Mouse (Mus musculus) limb, embryonic 11.5 days (tissue): ENCODE data around the gene Tsr1. TPM values are rescaled to one million over a fixed set of nuclear protein-coding genes. Genes with fewer than 3 reads are reported as not detected.
A peak's percentile ranks its signal among the peaks of the same experiment; 100 is the strongest.

ENCODE experiments used
- ATAC-seq: fragments of 200-750 bp; cut with Nextera tagmentation; 2 replicates; pipeline ENCODE4 v1.8.0; 2017; ENCODE audit warnings: low read depth; ENCODE audit not compliant: insufficient number of reproducible peaks, low FRiP score, low TSS enrichment
- DNase-seq: peaks from one replicate; pipeline ENCODE4 v3.0.0-alpha.2; 2015; ENCODE audit warnings: low spot score
- H3K27ac ChIP-seq: fragments of 300-500 bp; sonication (generic); replicated peaks from 2 replicates; pipeline ENCODE4 v1.5.1; 2014; ENCODE audit warnings: low read depth, mild to moderate bottlenecking, low read length
- H3K27me3 ChIP-seq: fragments of 300-500 bp; sonication (generic); 2 replicates; pipeline ENCODE4 v1.6.1; 2014; ENCODE audit warnings: mild to moderate bottlenecking, low read length, mixed read lengths; ENCODE audit not compliant: control insufficient read depth, insufficient read depth
- H3K36me3 ChIP-seq: fragments of 300-500 bp; sonication (generic); 2 replicates; pipeline ENCODE4 v1.6.1; 2014; ENCODE audit warnings: mild to moderate bottlenecking, low read length, moderate library complexity, mixed read lengths; ENCODE audit not compliant: control insufficient read depth, insufficient read depth
- H3K4me1 ChIP-seq: fragments of 300-500 bp; sonication (generic); 2 replicates; pipeline ENCODE4 v1.6.1; 2014; ENCODE audit warnings: low read length, mixed read lengths; ENCODE audit not compliant: control insufficient read depth, insufficient read depth
- H3K4me2 ChIP-seq: fragments of 300-500 bp; sonication (generic); 2 replicates; pipeline ENCODE4 v1.6.1; 2014; ENCODE audit warnings: low read depth, mild to moderate bottlenecking, moderate library complexity; ENCODE audit not compliant: severe bottlenecking
- H3K4me3 ChIP-seq: fragments of 300-500 bp; sonication (generic); 2 replicates; pipeline ENCODE4 v1.5.1; 2014; ENCODE audit warnings: low read depth, low read length
- H3K9ac ChIP-seq: fragments of 300-500 bp; sonication (generic); 2 replicates; pipeline ENCODE4 v1.6.1; 2014; ENCODE audit warnings: mild to moderate bottlenecking, low read length
- H3K9me3 ChIP-seq: fragments of 300-500 bp; sonication (generic); 2 replicates; pipeline ENCODE4 v1.6.1; 2016; ENCODE audit warnings: low read length; ENCODE audit not compliant: control insufficient read depth
- WGBS: fragments of 180-500 bp; shearing (Covaris S2); extraction: QIAGEN DNeasy Blood & Tissue Kit; methylation state at CpG from one replicate; pipeline ENCODE4 v1.1.7; 2014; 5-methylcytosine and 5-hydroxymethylcytosine counted together
- polyA plus RNA-seq: library from polyadenylated mRNA; unstranded; fragments of >200 nt; fragmentation: Nextera tagmentation; extraction: Ambion mirVana; gene quantifications from 2 replicates; pipeline ENCODE4 v1.2.1, GENCODE M21; 2014

Tsr1 gene
- polyA plus RNA-seq, 1 experiment from 2014 or later = 52.9 TPM

GRCm38 (mm10) chr11:74881979-74882378 is 15.9 kb upstream of the Tsr1 start:
- Histone ChIP-seq H3K4me2 (no peak overlapping the region), H3K4me3 (no peak overlapping the region), H3K27me3 (no peaks in the 10 kb centered on the region), H3K9me3 (no peaks in the 10 kb centered on the region), H3K9ac (no peak overlapping the region), H3K27ac (no peak overlapping the region), H3K36me3 (no peaks in the 10 kb centered on the region), H3K4me1 (peaks cover under 1% of the 10 kb centered on the region)
- DNase-seq (no peak), ATAC-seq (no peak)
- WGBS = 71% methylated on average over 14 of the region's 14 CpGs

GRCm38 (mm10) chr11:74883098-74883497 is 14.8 kb upstream of the Tsr1 start:
- no peak for DNase-seq

GRCm38 (mm10) chr11:74894619-74895018 is 3.3 kb upstream of the Tsr1 start:
- 0 out of 2 replicates have a peak, but pooled peaks cover 2% of the 10 kb centered on the region for H3K4me1 ChIP-seq
- WGBS = 84% methylated on average over 4 of the region's 4 CpGs
- no peak for ATAC-seq

More at GRCm38 (mm10) chr11:74883098-74883497, 14.8 kb upstream of the Tsr1 start:
- H3K9me3 ChIP-seq = no peaks in the 10 kb centered on the region
- no peak overlapping the region for H3K4me2 ChIP-seq
- no peak overlapping the region for H3K4me3 ChIP-seq
- no peaks in the 10 kb centered on the region for H3K36me3 ChIP-seq
- H3K4me1 ChIP-seq = no peaks in the 10 kb centered on the region
- no peak overlapping the region for H3K27ac ChIP-seq
- ATAC-seq = no peak
- WGBS = 92% methylated on average over 10 of the region's 10 CpGs
- H3K9ac ChIP-seq = no peak overlapping the region
- no peaks in the 10 kb centered on the region for H3K27me3 ChIP-seq

GRCm38 (mm10) chr11:74895980-74896900 is 1.6 kb upstream of the Tsr1 start:
- H3K4me1 ChIP-seq = 0 out of 2 replicates have a peak, but pooled peaks cover 2% of the 10 kb centered on the region
- no peaks in the 10 kb centered on the region for H3K9me3 ChIP-seq
- peak; percentile 37; the same call in 1 of the 2 replicates for ATAC-seq
- peak overlapping the region; percentile 94 for H3K4me2 ChIP-seq
- WGBS = 2% methylated on average over 37 of the region's 55 CpGs
- 0 out of 2 replicates have a peak overlapping the region, but pooled peaks have one; percentile 12 for H3K27ac ChIP-seq
- H3K27me3 ChIP-seq = no peaks in the 10 kb centered on the region
- peak overlapping the region; percentile 65 for H3K9ac ChIP-seq
- peak overlapping the region; percentile 87 for H3K4me3 ChIP-seq
- peaks cover 18% of the 10 kb centered on the region; the same call in 1 of the 2 replicates for H3K36me3 ChIP-seq
- peak; percentile 68 for DNase-seq

More at GRCm38 (mm10) chr11:74894619-74895018, 3.3 kb upstream of the Tsr1 start:
- DNase-seq = no peak
- Histone ChIP-seq H3K27ac (no peak overlapping the region), H3K27me3 (no peaks in the 10 kb centered on the region), H3K9me3 (no peaks in the 10 kb centered on the region), H3K4me2 (no peak overlapping the region), H3K36me3 (peaks cover 4% of the 10 kb centered on the region; the same call in 1 of the 2 replicates), H3K4me3 (no peak overlapping the region), H3K9ac (no peak overlapping the region)

GRCm38 (mm10) chr11:74896901-74897677 is 782 bp upstream of the Tsr1 start, which contains the start of gene Sgsm2:
Sgsm2 (minus strand) TSS chr11:74897060.
- Histone ChIP-seq H3K4me3 (peak within 1 kb of the TSS; percentile 87), H3K9me3 (no peaks in the 10 kb centered on the region), H3K27me3 (no peaks in the 10 kb centered on the region), H3K4me2 (peak within 1 kb of the TSS; percentile 94), H3K27ac (peak within 1 kb of the TSS; percentile 12; the same call in 1 of the 2 replicates), H3K9ac (peak within 1 kb of the TSS; percentile 82), H3K4me1 (0 out of 2 replicates have a peak, but pooled peaks cover 2% of the 10 kb centered on the region), H3K36me3 (peaks cover 26% of the 10 kb centered on the region; the same call in 1 of the 2 replicates)
- peak; percentile 77 for DNase-seq
- under 1% methylated on average over 62 of the region's 74 CpGs for WGBS
- peak; percentile 58 for ATAC-seq

- ATAC-seq (no peak), DNase-seq (no peak)
- Histone ChIP-seq H3K9ac (peak overlapping the region; percentile 82), H3K4me3 (peak overlapping the region; percentile 87), H3K27ac (no peak overlapping the region), H3K4me1 (0 out of 2 replicates have a peak, but pooled peaks cover 2% of the 10 kb centered on the region), H3K9me3 (no peaks in the 10 kb centered on the region), H3K27me3 (no peaks in the 10 kb centered on the region), H3K4me2 (peak overlapping the region; percentile 94), H3K36me3 (peaks cover 34% of the 10 kb centered on the region; the same call in 1 of the 2 replicates)
- WGBS = under 1% methylated on average over 7 of the region's 7 CpGs
These were observed 601 bp downstream of the Tsr1 start for GRCm38 (mm10) chr11:74898517-74898827.

- Histone ChIP-seq H3K9ac (no peak overlapping the region), H3K4me2 (no peak overlapping the region), H3K4me1 (0 out of 2 replicates have a peak, but pooled peaks cover 2% of the 10 kb centered on the region), H3K36me3 (peaks cover 46% of the 10 kb centered on the region), H3K27me3 (no peaks in the 10 kb centered on the region), H3K4me3 (no peak overlapping the region), H3K27ac (no peak overlapping the region), H3K9me3 (no peaks in the 10 kb centered on the region)
- ATAC-seq (no peak), DNase-seq (no peak)
- WGBS = 92% methylated on average over 6 of the region's 6 CpGs
These were observed 3.7 kb downstream of the Tsr1 start for GRCm38 (mm10) chr11:74901555-74901954.

- WGBS = 89% methylated on average over 5 of the region's 5 CpGs
- no peak for ATAC-seq
- H3K36me3 ChIP-seq = peaks cover 55% of the 10 kb centered on the region
These were observed 4.5 kb downstream of the Tsr1 start for GRCm38 (mm10) chr11:74902416-74902815.

More at GRCm38 (mm10) chr11:74902416-74902815, 4.5 kb downstream of the Tsr1 start:
- no peak for DNase-seq
- Histone ChIP-seq H3K4me3 (no peak overlapping the region), H3K9me3 (no peaks in the 10 kb centered on the region), H3K27me3 (no peaks in the 10 kb centered on the region), H3K4me1 (0 out of 2 replicates have a peak, but pooled peaks cover 2% of the 10 kb centered on the region), H3K4me2 (no peak overlapping the region), H3K27ac (no peak overlapping the region), H3K9ac (no peak overlapping the region)
